Mouse (Mus musculus): Measurements from ENCODE around the gene Mast4.

- TF ChIP-seq POLR2A (IDR thresholded peaks at IDR 0.05; ENCODE audit: insufficient read depth, low read depth, low read length) = no peak
- no peak for TF ChIP-seq CTCF (IDR thresholded peaks at IDR 0.05)
- TF ChIP-seq EP300 (IDR thresholded peaks at IDR 0.05; ENCODE audit: insufficient read depth, low read depth, low read length) = no peak
Measured at GRCm38 (mm10) chr13:103056451-103056850, 277.8 kb downstream of the Mast4 start.

All from heart, adult 2 months (tissue).